Mouse (Mus musculus) testis, adult 2 months (tissue): ENCODE measurements around the gene Pcsk2. TPM values are rescaled to one million over a fixed set of nuclear protein-coding genes. Genes with fewer than 3 reads are reported as not detected.

Experiments used
- H3K27ac ChIP-seq: fragments of 200-500 bp; 2 replicates; pipeline ENCODE4 v1.5.1; 2012; ENCODE audit warnings: low read depth, low read length; ENCODE audit not compliant: control insufficient read depth, insufficient read depth
- H3K27me3 ChIP-seq: fragments of 200-500 bp; 2 replicates; pipeline ENCODE4 v1.6.1; 2012; ENCODE audit warnings: mild to moderate bottlenecking, low read length, moderate library complexity; ENCODE audit not compliant: control insufficient read depth, insufficient read depth
- H3K36me3 ChIP-seq: fragments of 200-500 bp; 2 replicates; pipeline ENCODE4 v1.6.1; 2012; ENCODE audit warnings: mild to moderate bottlenecking, low read length; ENCODE audit not compliant: control insufficient read depth, insufficient read depth
- H3K4me1 ChIP-seq: fragments of 200-500 bp; 2 replicates; pipeline ENCODE4 v1.6.1; 2012; ENCODE audit warnings: low read length; ENCODE audit not compliant: control insufficient read depth, insufficient read depth
- H3K4me3 ChIP-seq: fragments of 200-500 bp; 2 replicates; pipeline ENCODE4 v1.5.1; 2012; ENCODE audit warnings: low read depth, mild to moderate bottlenecking, low read length, moderate library complexity, mixed read lengths; ENCODE audit not compliant: control insufficient read depth
- CTCF ChIP-seq: fragments of 200-500 bp; IDR thresholded peaks from 2 replicates; pipeline ENCODE4 v1.5.1; 2012; ENCODE audit warnings: low read depth, mild to moderate bottlenecking, inconsistent platforms, low read length, moderate library complexity; ENCODE audit not compliant: control insufficient read depth, insufficient read depth, insufficient replicate concordance
- POLR2A ChIP-seq: fragments of 200-500 bp; IDR thresholded peaks from 2 replicates; pipeline ENCODE4 v1.6.1; 2012; ENCODE audit warnings: low read depth, mild to moderate bottlenecking, inconsistent platforms, low read length, moderate library complexity; ENCODE audit not compliant: control insufficient read depth
- polyA plus RNA-seq: library from polyadenylated mRNA; depleted of rRNA; stranded (reverse); fragments of >200 nt; gene quantifications from 2 replicates; pipeline ENCODE4 v1.2.3, GENCODE M21; 2012

The Pcsk2 gene
- polyA plus RNA-seq, 1 experiment = 1.4 TPM

DNA sequence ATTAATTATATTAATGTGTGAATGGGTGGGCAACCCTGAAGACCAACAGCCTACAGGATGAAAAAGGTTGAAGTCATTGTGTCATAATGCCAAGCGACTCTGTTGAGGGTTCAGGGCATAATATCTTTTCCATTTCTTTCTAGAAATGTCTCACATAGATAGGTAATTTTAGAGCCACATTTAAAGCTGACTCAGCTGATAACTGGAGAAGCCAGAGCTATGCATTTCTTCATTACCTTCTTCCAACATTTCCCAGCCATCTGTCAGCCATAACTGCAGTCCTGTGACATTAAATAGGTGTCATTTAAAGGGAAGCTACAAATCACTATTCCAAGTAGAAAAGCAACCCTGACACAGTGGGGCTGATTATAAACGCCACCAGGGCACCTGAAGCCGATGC lies 189.5 kb downstream of the Pcsk2 start:
- Histone ChIP-seq H3K27ac (no peak overlapping the region), H3K27me3 (no peaks in the 10 kb centered on the region), H3K4me3 (no peak overlapping the region), H3K4me1 (no peaks in the 10 kb centered on the region), H3K36me3 (no peaks in the 10 kb centered on the region)
- TF ChIP-seq CTCF (no peak), POLR2A (no peak)

DNA sequence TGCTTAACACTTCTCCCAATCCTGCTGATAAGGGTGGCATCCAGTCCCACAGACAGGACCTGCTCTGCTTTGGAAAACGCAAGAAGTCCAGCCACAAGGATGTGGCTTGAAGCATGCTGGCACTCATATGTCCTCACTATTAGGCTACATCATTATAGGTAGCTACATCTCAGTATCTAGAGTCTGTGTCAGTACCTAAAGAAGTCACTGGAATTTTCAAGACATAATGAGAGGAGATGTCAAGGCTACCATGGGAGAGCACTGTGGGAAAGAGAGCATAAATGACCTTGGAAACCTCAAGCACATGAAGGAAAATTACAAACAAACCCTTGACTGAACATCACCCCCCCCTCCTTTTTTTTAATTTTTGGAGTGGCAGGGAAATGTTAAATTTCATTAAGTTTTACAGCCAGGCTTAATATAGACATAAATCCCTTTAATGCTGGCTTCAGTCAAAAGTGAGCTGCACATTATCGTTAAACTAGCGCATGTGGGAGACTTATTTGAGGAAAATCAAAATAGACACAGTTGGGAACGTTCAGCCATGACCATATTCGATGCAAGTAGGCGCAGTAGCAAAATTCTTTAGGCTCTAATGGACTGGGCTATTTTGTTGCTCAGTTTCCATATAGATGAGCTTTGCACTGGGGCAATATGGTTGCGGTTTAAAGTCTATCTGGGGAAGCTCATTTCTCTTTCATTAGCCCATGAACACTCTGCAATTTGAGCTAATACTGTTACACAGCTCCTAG lies 193.7 kb downstream of the Pcsk2 start:
- no peak for TF ChIP-seq POLR2A
- TF ChIP-seq CTCF = no peak
- Histone ChIP-seq H3K27ac (no peak overlapping the region), H3K4me1 (no peaks in the 10 kb centered on the region), H3K27me3 (no peaks in the 10 kb centered on the region), H3K36me3 (no peaks in the 10 kb centered on the region), H3K4me3 (no peak overlapping the region)

DNA sequence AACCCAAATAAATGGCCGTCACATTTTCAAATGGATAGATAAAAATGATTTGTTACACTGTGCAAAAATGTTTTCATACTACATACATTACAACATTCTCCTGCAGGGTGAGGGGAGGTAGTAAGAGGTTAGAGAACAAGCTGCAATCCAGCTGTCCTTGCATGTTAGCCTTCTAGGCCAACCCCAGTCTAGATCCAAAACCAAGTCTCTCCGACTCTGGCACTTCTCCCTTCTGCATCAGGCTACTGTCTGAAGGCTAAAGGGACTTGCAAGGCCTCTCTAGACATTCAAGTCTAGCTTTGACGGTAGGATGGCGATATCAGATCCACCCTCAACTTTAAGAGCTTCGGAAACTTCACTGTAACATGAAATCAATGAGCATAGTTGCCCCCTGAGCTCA lies 196.5 kb downstream of the Pcsk2 start:
- no peaks in the 10 kb centered on the region for H3K27me3 ChIP-seq
- no peak for TF ChIP-seq POLR2A
- no peak for TF ChIP-seq CTCF

DNA sequence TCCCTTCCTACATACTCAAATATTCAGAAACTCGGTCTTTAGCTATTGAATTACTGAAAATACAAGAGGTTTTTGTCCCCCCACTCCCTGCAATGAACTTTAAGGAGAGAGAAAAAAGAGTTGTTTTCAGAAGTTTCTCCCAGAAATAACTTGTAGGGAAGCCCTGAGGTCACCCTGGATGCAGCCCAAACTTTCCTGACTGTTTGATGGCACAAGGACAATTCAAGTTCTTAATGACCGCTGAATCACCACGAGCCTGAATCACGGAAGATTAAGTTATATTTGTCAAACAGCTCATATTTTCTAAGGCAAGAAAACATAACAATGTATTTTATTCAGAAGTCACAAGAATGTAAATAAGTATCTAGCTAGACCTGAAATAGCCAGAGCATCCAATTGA lies 197.1 kb downstream of the Pcsk2 start:
- H3K27ac ChIP-seq = no peak overlapping the region
- H3K36me3 ChIP-seq = no peaks in the 10 kb centered on the region
- no peak overlapping the region for H3K4me3 ChIP-seq
- H3K4me1 ChIP-seq = no peaks in the 10 kb centered on the region
- TF ChIP-seq POLR2A (no peak), CTCF (no peak)
- H3K27me3 ChIP-seq = no peaks in the 10 kb centered on the region

More for the DNA sequence above, 196.5 kb downstream of the Pcsk2 start:
- Histone ChIP-seq H3K4me1 (no peaks in the 10 kb centered on the region), H3K36me3 (no peaks in the 10 kb centered on the region), H3K27ac (no peak overlapping the region), H3K4me3 (no peak overlapping the region)

DNA sequence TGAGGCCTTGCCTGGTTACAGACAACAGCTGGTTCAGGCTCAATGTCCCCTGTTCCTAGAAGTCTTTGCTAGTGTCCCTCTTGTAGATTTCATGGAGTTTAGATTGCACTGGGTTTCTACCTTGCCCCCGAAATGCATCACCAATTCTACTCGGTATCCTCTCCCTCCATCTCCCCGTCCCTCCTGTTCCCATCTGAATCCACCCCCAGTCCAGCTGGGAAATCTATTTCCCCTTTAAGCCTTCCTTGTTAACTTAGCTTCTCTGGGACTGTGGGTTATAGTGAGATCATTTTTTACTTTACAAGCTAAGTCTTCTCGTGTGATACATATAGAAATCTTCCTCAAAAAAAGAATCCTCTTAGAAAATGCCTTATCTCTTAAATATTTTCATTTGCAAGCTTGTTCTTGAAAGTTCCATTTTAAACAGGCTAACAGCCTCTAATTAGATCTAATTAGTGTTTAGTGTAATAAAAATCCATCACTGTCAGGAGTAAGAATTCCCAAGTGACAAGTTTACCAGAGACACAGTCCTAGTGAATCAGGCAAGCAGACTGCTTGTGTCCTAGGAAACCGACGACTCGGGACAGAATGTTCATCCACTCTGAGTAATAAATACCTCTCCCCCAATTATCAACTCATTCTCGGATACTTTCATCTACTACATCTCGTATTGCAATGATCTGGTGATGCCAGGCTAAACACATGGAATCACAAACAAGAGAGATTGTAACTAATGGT lies 206.3 kb downstream of the Pcsk2 start:
- TF ChIP-seq CTCF (no peak), POLR2A (no peak)
- no peaks in the 10 kb centered on the region for H3K36me3 ChIP-seq
- H3K4me3 ChIP-seq = no peak overlapping the region
- H3K27ac ChIP-seq = no peak overlapping the region
- no peaks in the 10 kb centered on the region for H3K27me3 ChIP-seq
- no peaks in the 10 kb centered on the region for H3K4me1 ChIP-seq

DNA sequence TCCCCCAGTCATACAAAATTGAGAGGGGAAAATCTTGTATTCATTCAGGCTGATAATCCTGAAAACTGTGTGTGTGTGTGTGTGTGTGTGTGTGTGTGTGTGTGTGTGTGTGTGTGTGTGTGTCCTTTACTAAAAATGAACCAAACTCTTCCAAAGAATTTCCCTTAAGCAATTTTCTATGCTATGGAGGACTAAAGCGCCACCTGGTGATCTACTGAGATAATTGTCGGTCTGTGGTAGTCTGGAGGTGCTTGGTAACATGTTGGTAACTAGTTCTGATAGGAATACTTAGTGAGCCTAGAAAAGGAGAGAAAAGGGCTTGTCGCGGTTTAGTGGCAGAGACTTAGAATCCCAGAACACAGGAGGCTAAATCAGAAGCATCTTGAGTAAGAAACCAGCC lies 230.5 kb downstream of the Pcsk2 start:
- no peak overlapping the region for H3K4me3 ChIP-seq
- no peak for TF ChIP-seq CTCF
- no peak for TF ChIP-seq POLR2A
- H3K4me1 ChIP-seq = no peaks in the 10 kb centered on the region
- no peaks in the 10 kb centered on the region for H3K36me3 ChIP-seq
- no peaks in the 10 kb centered on the region for H3K27me3 ChIP-seq
- no peak overlapping the region for H3K27ac ChIP-seq

DNA sequence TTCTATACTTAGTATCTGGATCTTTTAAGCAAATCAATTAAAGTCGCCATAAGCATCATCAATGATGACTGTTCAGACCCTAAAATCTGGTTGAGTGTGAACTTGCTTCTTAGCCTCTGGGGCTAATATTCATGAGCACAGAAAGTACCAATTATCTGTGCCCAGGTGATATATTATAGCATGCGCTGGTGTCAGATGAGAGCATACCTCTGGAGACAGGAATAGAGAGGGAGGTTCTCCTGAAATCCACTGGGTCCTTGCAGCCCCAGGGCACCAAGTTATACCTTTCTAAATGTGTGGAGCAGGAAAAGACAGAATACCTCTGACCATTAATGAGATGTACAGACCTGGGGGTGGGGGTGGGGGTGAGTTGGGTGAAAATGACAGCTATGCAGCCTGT lies 234.4 kb downstream of the Pcsk2 start:
- no peaks in the 10 kb centered on the region for H3K27me3 ChIP-seq
- H3K4me3 ChIP-seq = no peak overlapping the region
- TF ChIP-seq POLR2A (no peak), CTCF (no peak)
- no peak overlapping the region for H3K27ac ChIP-seq
- no peaks in the 10 kb centered on the region for H3K36me3 ChIP-seq
- no peaks in the 10 kb centered on the region for H3K4me1 ChIP-seq
